Mouse (Mus musculus): ENCODE data around the gene Ucp3. TPM values are rescaled to one million over a fixed set of nuclear protein-coding genes. Genes with fewer than 3 reads are reported as not detected.

Ucp3 gene
- polyA plus RNA-seq, 1 experiment from 2014 or later = not detected

DNA sequence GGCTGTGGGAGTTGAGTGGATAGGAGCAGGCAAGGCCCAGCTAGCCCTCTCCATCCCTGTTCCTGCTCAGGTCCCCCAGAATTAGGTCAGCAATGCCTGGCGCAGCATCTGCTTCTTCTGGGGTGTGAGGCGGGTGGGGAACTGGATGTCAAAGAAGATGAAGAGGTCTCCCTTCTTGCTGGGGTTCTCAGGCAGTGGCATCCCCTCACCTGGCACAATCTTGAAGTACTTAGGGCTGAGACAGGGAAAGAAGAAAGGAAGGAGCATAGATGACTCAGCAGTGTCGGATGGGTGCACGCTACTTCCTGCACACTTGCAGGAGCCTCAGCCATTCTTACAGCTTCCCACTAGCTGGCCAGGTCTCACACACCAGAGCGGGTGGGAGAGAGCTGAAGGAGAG lies 30.3 kb downstream of the Ucp3 start:
- Histone ChIP-seq H3K4me3 (no peak overlapping the region), H3K4me2 (replicated peaks) (no peak overlapping the region), H3K9me3 (no peaks in the 10 kb centered on the region), H3K36me3 (peaks cover 11% of the 10 kb centered on the region; the same call in 1 of the 2 replicates), H3K27ac (no peak overlapping the region), H3K4me1 (peaks cover 3% of the 10 kb centered on the region), H3K27me3 (replicated peaks) (no peaks in the 10 kb centered on the region), H3K9ac (no peak overlapping the region)
- no peak for ATAC-seq (ENCODE audit: low FRiP score, low read depth)
- WGBS = 88% methylated on average over 5 of the region's 5 CpGs

DNA sequence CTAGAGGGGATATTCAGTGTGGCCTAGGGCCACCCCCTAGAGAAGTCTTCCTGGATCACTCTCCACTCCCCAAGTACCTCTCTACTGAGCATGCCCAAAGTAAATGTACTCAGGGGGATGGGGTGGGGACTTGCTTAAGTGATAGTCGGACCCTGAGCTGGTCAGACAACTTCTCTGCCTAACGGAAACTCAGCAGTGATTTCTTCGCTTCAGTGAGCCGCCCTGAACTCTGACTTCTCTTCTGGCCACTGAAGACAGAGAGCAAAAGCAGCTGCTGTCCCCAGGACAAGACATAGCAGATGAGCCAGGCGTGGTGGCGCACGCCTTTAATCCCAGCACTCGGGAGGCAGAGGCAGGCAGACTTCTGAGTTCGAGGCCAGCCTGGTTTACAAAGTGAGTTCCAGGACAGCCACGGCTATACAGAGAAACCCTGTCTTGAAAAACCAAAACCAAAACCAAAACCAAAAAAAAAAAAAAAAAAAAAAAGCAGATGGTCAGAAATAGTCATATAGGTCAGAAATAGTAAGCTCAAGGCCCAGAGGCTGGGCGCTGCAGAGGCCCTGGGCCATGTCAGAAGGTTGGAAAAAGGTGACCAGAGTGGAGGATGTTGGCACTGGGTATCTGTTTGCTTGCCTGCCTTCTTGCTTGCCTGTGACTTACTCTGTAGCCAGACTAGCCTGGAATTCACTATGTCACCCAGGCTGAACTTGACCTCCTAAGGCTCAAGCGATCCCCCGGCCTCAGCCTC lies 32.1 kb downstream of the Ucp3 start:
- Histone ChIP-seq H3K9me3 (no peaks in the 10 kb centered on the region), H3K27me3 (replicated peaks) (no peaks in the 10 kb centered on the region), H3K4me2 (replicated peaks) (no peak overlapping the region), H3K27ac (no peak overlapping the region), H3K4me3 (no peak overlapping the region), H3K4me1 (peaks cover 9% of the 10 kb centered on the region), H3K36me3 (no peaks in the 10 kb centered on the region), H3K9ac (no peak overlapping the region)
- ATAC-seq (ENCODE audit: low FRiP score, low read depth) = no peak
- WGBS = 88% methylated on average over 13 of the region's 13 CpGs

DNA sequence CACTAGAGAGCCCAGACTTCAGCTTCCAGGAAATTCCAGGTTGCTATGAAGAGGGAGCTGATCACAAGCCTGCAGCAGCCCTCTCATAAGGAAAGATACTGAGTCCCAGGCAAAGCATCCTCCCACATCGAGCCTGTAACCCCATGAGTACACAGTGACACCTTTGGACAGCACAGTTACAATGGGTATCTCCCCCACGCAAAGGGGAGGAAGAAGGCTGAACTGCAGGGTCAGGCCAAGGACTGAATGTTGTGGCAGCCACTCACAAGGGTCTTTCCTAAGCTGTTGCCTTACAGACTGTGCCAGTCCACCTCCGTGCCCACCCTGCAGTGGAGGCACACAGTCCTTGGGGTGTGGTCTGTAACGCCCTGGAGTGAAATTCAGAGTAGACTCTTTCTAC lies 33.7 kb downstream of the Ucp3 start:
- ATAC-seq (ENCODE audit: low FRiP score, low read depth) = no peak
- no peak overlapping the region for H3K4me2 ChIP-seq (replicated peaks)
- whole genome bisulfite sequencing = 84% methylated on average over 4 of the region's 4 CpGs
- no peaks in the 10 kb centered on the region for H3K36me3 ChIP-seq
- no peak overlapping the region for H3K4me3 ChIP-seq
- H3K9me3 ChIP-seq = no peaks in the 10 kb centered on the region
- H3K4me1 ChIP-seq = peaks cover 9% of the 10 kb centered on the region
- H3K27me3 ChIP-seq (replicated peaks) = no peaks in the 10 kb centered on the region
- no peak overlapping the region for H3K9ac ChIP-seq
- H3K27ac ChIP-seq = no peak overlapping the region

DNA sequence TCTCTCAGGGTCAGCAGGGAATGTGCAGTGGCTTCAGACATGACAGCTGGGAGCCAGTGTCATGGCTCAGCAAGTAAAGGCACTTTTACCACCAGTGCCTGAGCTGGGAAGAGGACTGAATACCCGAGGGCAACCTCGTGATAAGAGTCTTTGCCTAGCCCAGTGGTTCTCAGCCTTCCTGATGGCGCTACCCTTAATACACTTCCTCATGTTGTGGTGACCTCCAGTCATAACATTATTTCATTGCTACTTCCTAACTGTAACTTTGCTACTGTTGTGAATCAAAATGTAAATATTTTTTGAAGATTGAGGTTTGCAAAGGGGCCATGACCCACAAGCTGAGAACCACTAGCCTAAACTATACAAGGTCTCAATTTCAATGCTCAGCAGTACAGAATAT lies 35.9 kb downstream of the Ucp3 start:
- Histone ChIP-seq H3K36me3 (no peaks in the 10 kb centered on the region), H3K27me3 (replicated peaks) (no peaks in the 10 kb centered on the region), H3K4me1 (peaks cover 9% of the 10 kb centered on the region), H3K4me2 (replicated peaks) (no peak overlapping the region), H3K9me3 (no peaks in the 10 kb centered on the region), H3K4me3 (no peak overlapping the region), H3K9ac (no peak overlapping the region), H3K27ac (no peak overlapping the region)
- no peak for ATAC-seq (ENCODE audit: low FRiP score, low read depth)
- WGBS = 57% methylated on average over 3 of the region's 3 CpGs

DNA sequence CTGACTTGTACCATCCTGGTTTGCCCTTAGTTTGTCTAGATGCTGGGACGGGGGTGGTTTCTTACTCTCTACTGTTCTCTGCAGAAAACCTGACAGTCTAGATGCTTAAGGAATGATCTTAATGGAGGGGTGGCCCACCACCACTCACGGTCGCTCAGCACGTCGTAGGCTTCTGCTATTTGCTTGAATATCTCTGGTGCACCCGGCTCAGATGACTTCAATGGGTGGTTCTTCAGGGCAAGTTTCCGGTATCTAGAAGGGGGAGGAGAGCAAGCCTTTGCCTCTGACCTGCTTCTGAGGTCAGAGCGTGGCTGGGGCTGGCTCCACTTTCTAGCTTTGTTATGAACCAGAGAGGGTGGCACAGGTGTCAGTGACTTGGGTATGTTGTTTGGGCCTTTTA lies 38.8 kb downstream of the Ucp3 start:
- no peak overlapping the region for H3K9ac ChIP-seq
- H3K36me3 ChIP-seq = no peaks in the 10 kb centered on the region
- peaks cover 12% of the 10 kb centered on the region for H3K4me1 ChIP-seq
- no peaks in the 10 kb centered on the region for H3K9me3 ChIP-seq
- no peaks in the 10 kb centered on the region for H3K27me3 ChIP-seq (replicated peaks)
- no peak for ATAC-seq (ENCODE audit: low FRiP score, low read depth)
- H3K4me3 ChIP-seq = no peak overlapping the region
- no peak overlapping the region for H3K27ac ChIP-seq
- no peak overlapping the region for H3K4me2 ChIP-seq (replicated peaks)
- WGBS = 84% methylated on average over 8 of the region's 8 CpGs

DNA sequence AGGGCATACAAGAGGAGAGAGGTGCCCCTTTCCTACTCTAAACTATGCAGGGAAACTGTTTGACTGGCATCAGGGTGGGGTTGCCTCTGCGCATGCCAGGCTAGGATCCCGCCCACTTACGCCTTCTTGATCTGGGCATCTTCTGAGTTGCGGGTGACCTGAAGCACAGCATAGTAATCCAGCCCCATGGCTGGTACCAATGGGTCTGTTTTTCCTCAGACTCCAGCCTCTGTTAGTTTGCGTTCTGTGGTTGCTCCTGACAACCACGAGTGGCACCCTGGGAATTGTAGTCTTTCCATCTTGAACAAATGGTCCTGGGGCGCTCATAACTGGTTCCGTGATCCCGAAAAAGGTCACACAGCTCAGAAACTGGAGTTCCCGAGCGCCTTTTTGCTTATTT lies 41.8 kb downstream of the Ucp3 start, which contains the start of gene Dnajb13:
Gene Dnajb13, minus strand, starts transcription at position 388 of the 400 bp plus-strand sequence.
- no peaks in the 10 kb centered on the region for H3K36me3 ChIP-seq
- 0 out of 2 replicates have a peak, but pooled peaks cover 3% of the 10 kb centered on the region for H3K4me1 ChIP-seq
- H3K9me3 ChIP-seq = no peaks in the 10 kb centered on the region
- WGBS = 50% methylated on average over 11 of the region's 11 CpGs
- H3K27me3 ChIP-seq (replicated peaks) = no peaks in the 10 kb centered on the region
- no peak within 1 kb of the TSS for H3K9ac ChIP-seq
- no peak within 1 kb of the TSS; the same call in 1 of the 2 replicates for H3K4me2 ChIP-seq (replicated peaks)
- H3K4me3 ChIP-seq = no peak within 1 kb of the TSS
- ATAC-seq (ENCODE audit: low FRiP score, low read depth) = 0 out of 2 replicates have a peak, but pooled peaks have one; percentile 7
- H3K27ac ChIP-seq = no peak within 1 kb of the TSS

DNA sequence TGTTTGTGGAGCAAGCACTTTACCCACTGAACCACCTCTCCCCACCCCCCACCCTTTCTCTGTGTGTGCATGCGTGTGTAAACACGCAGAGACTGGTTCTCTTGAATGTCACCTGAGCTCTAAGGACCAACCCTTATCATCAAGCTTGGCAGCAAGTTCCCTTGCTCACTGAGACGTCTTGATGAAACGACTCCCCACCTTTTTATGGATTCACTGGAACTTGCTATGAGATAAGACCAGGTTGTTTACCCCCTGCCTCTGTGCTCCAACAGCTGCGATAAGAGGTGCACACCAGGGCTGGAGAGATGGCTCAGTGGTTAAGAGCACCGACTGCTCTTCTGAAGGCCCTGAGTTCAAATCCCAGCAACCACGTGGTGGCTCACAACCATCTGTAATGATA lies 47.4 kb downstream of the Ucp3 start:
- no peak overlapping the region for H3K4me3 ChIP-seq
- 70% methylated on average over 7 of the region's 7 CpGs for WGBS
- H3K4me1 ChIP-seq = no peaks in the 10 kb centered on the region
- no peak overlapping the region for H3K4me2 ChIP-seq (replicated peaks)
- no peak for ATAC-seq (ENCODE audit: low FRiP score, low read depth)
- no peak overlapping the region for H3K27ac ChIP-seq
- H3K9me3 ChIP-seq = no peaks in the 10 kb centered on the region
- no peaks in the 10 kb centered on the region for H3K36me3 ChIP-seq
- H3K9ac ChIP-seq = no peak overlapping the region
- no peaks in the 10 kb centered on the region for H3K27me3 ChIP-seq (replicated peaks)

DNA sequence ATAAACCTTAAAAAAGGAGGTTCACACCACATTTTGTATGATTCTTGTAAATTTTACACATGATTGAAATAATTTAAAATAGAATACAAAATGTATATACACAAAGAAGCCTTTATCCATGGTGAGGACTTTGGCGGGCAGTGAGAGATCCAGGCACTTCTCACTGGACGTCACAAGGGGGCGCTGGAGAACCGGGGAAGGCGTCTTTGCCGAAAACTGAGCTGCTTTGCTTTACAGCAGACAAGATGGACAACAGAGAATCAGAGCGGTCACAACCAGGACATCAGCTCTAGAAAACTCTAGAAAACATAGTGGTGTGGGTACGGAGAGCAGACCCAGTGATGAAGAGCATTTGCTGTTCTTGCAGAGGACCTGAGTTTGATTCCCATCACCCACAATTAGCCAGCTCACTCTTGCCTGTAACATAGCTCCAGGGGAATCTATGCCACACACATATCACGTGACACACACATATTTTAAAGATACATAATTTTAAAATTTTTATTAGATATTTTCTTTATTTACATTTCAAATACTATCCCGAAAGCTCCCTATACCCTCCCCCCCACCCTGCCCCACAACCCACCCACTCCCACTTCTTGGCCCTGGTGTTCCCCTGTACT lies 48.0 kb downstream of the Ucp3 start:
- no peaks in the 10 kb centered on the region for H3K4me1 ChIP-seq
- H3K36me3 ChIP-seq = no peaks in the 10 kb centered on the region
- no peak overlapping the region for H3K9ac ChIP-seq
- no peak overlapping the region for H3K4me3 ChIP-seq
- H3K9me3 ChIP-seq = no peaks in the 10 kb centered on the region
- H3K27me3 ChIP-seq (replicated peaks) = no peaks in the 10 kb centered on the region
- H3K4me2 ChIP-seq (replicated peaks) = no peak overlapping the region
- WGBS = 19% methylated on average over 10 of the region's 10 CpGs
- peak; percentile 58; the same call in 1 of the 2 replicates for ATAC-seq (ENCODE audit: low FRiP score, low read depth)
- no peak overlapping the region for H3K27ac ChIP-seq

DNA sequence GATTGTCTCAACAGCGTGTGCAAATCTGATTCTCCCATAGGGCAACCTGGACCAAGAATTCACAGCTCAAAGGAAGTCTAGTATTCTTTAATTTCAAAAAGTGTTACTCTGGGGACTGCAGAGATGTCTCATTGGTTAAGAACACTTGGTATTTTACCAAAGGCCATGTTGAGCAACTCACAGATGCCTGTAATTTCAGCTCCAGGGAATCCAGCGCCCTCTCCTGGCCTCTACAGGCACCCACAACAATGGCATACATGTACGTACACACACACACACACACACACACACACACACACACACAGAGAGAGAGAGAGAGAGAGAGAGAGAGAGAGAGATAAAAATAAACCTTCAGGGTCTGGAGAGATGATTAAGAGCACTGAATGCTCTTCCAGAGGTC lies 49.4 kb downstream of the Ucp3 start:
- Histone ChIP-seq H3K4me2 (replicated peaks) (no peak overlapping the region), H3K4me1 (no peaks in the 10 kb centered on the region), H3K4me3 (no peak overlapping the region), H3K9me3 (no peaks in the 10 kb centered on the region), H3K27me3 (replicated peaks) (no peaks in the 10 kb centered on the region), H3K36me3 (no peaks in the 10 kb centered on the region), H3K9ac (no peak overlapping the region), H3K27ac (no peak overlapping the region)
- ATAC-seq (ENCODE audit: low FRiP score, low read depth) = no peak
- WGBS = 76% methylated on average over 3 of the region's 3 CpGs

DNA sequence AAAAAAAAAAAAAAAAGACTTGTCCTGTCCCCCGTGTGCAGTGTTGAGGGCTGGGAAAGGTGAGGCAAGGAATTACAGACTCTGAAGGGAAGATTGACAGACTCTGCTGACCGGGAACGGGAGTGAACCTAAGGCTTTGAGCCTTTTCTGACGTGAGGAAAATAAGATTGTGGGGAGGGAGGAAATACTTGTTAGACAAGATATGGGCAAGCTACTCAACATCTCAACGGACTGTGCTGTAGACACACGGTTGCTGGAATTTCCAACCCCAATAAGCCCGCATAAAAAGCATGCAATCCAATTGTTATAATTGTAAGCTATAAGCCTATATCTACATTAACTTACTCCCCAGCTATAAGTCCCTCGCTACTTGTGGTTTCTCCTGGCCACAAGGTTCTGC lies 51.9 kb downstream of the Ucp3 start:
- Histone ChIP-seq H3K27ac (no peak overlapping the region), H3K4me3 (no peak overlapping the region), H3K36me3 (no peaks in the 10 kb centered on the region), H3K9ac (no peak overlapping the region), H3K4me1 (no peaks in the 10 kb centered on the region), H3K27me3 (replicated peaks) (no peaks in the 10 kb centered on the region), H3K4me2 (replicated peaks) (no peak overlapping the region), H3K9me3 (no peaks in the 10 kb centered on the region)
- no peak for ATAC-seq (ENCODE audit: low FRiP score, low read depth)
- 82% methylated on average over 8 of the region's 8 CpGs for WGBS

DNA sequence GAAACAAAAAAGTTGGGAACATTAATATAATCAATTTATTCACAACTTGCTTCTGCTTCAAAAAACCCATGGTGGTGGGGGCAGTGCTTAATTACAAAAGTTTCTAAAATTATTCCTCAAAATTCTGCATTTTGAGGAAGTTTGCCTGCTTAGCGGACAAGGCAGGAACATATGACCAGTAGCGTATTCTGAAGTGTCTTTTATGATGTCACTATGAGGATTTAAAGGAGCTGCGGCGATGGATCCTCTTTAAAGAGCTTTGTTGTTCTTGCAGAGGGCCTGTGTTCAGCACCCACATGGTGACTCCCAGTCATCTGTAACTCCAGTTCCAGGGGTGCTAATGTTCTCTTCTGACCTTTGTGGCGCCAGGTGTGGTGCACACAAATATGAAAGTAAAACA lies 58.0 kb downstream of the Ucp3 start:
- Histone ChIP-seq H3K27me3 (replicated peaks) (no peaks in the 10 kb centered on the region), H3K4me1 (no peaks in the 10 kb centered on the region), H3K9ac (no peak overlapping the region), H3K9me3 (no peaks in the 10 kb centered on the region), H3K36me3 (no peaks in the 10 kb centered on the region), H3K27ac (no peak overlapping the region), H3K4me3 (no peak overlapping the region), H3K4me2 (replicated peaks) (no peak overlapping the region)
- ATAC-seq (ENCODE audit: low FRiP score, low read depth) = no peak
- WGBS = 92% methylated on average over 5 of the region's 5 CpGs

DNA sequence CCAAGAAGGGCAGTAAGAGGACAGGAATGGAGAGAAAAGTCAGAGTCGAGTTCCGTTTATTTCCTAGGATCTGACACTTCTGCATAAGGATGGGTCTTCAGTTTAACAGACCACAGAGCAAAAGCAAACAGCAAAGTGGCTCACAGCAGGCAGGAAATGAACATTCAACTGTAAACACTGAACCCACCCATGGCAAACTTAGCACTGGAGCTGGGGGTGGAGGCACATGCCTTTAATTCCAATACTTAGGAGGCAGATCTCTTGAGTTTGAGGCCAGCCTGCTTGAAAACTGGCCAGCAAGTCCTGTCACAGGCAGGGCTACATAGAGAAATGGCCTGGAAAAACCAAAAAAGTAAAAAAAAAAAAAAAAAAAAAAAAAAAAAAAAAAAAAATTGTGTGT lies 60.7 kb downstream of the Ucp3 start:
- ATAC-seq (ENCODE audit: low FRiP score, low read depth) = no peak
- no peak overlapping the region for H3K9ac ChIP-seq
- H3K27me3 ChIP-seq (replicated peaks) = no peaks in the 10 kb centered on the region
- 72% methylated on average over 2 of the region's 2 CpGs for WGBS
- H3K4me1 ChIP-seq = peaks cover 10% of the 10 kb centered on the region
- no peak overlapping the region for H3K4me2 ChIP-seq (replicated peaks)
- H3K4me3 ChIP-seq = no peak overlapping the region
- H3K9me3 ChIP-seq = no peaks in the 10 kb centered on the region
- H3K36me3 ChIP-seq = no peaks in the 10 kb centered on the region
- H3K27ac ChIP-seq = no peak overlapping the region

DNA sequence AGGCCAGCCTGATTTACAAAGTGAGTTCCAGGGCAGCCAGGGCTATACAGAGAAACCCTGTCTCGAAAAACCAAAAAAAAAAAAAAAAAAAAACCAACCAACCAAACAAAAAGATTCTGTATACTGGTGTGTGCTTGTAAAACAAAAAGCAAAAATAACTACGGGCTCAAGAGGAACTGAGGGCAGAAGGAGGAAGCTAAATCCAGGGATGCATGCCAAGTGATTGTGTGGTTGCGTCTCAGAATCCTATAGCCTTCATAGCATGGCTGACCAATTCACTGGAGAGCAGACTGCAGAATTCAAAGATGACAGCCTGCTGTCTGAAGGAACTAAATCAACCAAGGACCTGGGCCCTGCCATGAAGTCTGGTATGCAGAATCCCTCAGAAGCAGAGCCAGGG lies 61.4 kb downstream of the Ucp3 start:
- peaks cover 5% of the 10 kb centered on the region for H3K36me3 ChIP-seq
- H3K27me3 ChIP-seq (replicated peaks) = no peaks in the 10 kb centered on the region
- no peak overlapping the region for H3K9ac ChIP-seq
- ATAC-seq (ENCODE audit: low FRiP score, low read depth) = no peak
- H3K4me3 ChIP-seq = no peak overlapping the region
- H3K4me1 ChIP-seq = peaks cover 10% of the 10 kb centered on the region
- H3K27ac ChIP-seq = no peak overlapping the region
- 94% methylated on average over 3 of the region's 3 CpGs for WGBS
- no peak overlapping the region for H3K4me2 ChIP-seq (replicated peaks)
- no peaks in the 10 kb centered on the region for H3K9me3 ChIP-seq

Measured in neural tube, embryonic 12.5 days (tissue).